Mouse (Mus musculus) midbrain, embryonic 12.5 days (tissue): ENCODE data around the gene Gm11042. TPM values are rescaled to one million over a fixed set of nuclear protein-coding genes. Genes with fewer than 3 reads are reported as not detected.

Source experiments
- ATAC-seq: fragments of 200-750 bp; cut with Nextera tagmentation; 2 replicates; pipeline ENCODE4 v1.8.0; 2017; ENCODE audit warnings: low read depth, moderate TSS enrichment, moderate library complexity; ENCODE audit not compliant: low FRiP score
- H3K27ac ChIP-seq: fragments of 300-500 bp; sonication (generic); replicated peaks from 2 replicates; pipeline ENCODE4 v1.5.1; 2016; ENCODE audit warnings: mild to moderate bottlenecking
- H3K27me3 ChIP-seq: fragments of 300-500 bp; sonication (generic); 2 replicates; pipeline ENCODE4 v1.6.1; 2016; ENCODE audit warnings: mild to moderate bottlenecking
- H3K36me3 ChIP-seq: fragments of 300-500 bp; sonication (generic); 2 replicates; pipeline ENCODE4 v1.6.1; 2016
- H3K4me1 ChIP-seq: fragments of 300-500 bp; sonication (generic); 2 replicates; pipeline ENCODE4 v1.6.1; 2016
- H3K4me2 ChIP-seq: fragments of 300-500 bp; sonication (generic); replicated peaks from 2 replicates; pipeline ENCODE4 v1.6.1; 2016; ENCODE audit warnings: mild to moderate bottlenecking, moderate library complexity
- H3K4me3 ChIP-seq: fragments of 300-500 bp; sonication (generic); 2 replicates; pipeline ENCODE4 v1.5.1; 2016; ENCODE audit warnings: mild to moderate bottlenecking
- H3K9ac ChIP-seq: fragments of 300-500 bp; sonication (generic); replicated peaks from 2 replicates; pipeline ENCODE4 v1.6.1; 2016; ENCODE audit warnings: mild to moderate bottlenecking, moderate library complexity
- H3K9me3 ChIP-seq: fragments of 300-500 bp; sonication (generic); 2 replicates; pipeline ENCODE4 v1.6.1; 2016; ENCODE audit warnings: mild to moderate bottlenecking
- WGBS: fragments of 180-500 bp; shearing (Covaris S2); methylation state at CpG from one replicate; pipeline ENCODE4 v1.1.7; 2016; 5-methylcytosine and 5-hydroxymethylcytosine counted together
- polyA plus RNA-seq: library from polyadenylated mRNA; unstranded; fragments of >200 nt; fragmentation: Nextera tagmentation; extraction: Ambion mirVana; gene quantifications from 2 replicates; pipeline ENCODE4 v1.2.1, GENCODE M21; 2016

The Gm11042 gene
- polyA plus RNA-seq, 1 experiment from 2014 or later: not detected

- no peak for ATAC-seq
- WGBS: 84% methylated on average over 1 of the region's 1 CpGs
Measured at GRCm38 (mm10) chr12:74282846-74283245, 33.3 kb downstream of the Gm11042 start.

DNA sequence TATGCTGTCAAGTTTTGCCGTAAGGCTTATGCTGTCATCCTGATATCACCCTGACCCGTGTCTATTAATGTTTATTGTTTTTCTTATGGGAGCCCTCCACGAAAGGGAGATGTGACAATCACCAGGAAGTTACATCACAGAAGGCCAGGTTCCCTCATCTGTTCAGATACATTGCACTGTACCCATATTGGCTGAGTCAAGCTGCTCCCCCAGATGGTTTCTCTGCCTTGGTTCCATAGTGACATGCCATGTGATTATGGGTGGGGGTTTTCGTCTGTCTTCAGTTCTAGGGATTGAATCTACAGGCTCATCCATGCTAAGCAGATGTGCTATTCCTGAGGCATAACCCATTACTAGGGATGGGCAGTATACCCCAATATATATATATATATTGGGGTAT, 34.8 kb downstream of the Gm11042 start:
- H3K9ac ChIP-seq: no peak overlapping the region
- H3K4me3 ChIP-seq: no peak overlapping the region
- peaks cover 27% of the 10 kb centered on the region for H3K27me3 ChIP-seq
- peaks cover 9% of the 10 kb centered on the region for H3K4me1 ChIP-seq
- no peak for ATAC-seq
- WGBS: 83% methylated on average over 4 of the region's 4 CpGs
- H3K36me3 ChIP-seq: no peaks in the 10 kb centered on the region
- H3K4me2 ChIP-seq: no peak overlapping the region
- H3K27ac ChIP-seq: no peak overlapping the region
- no peaks in the 10 kb centered on the region for H3K9me3 ChIP-seq

More at GRCm38 (mm10) chr12:74282846-74283245, 33.3 kb downstream of the Gm11042 start:
- Histone ChIP-seq H3K4me1 (peaks cover 9% of the 10 kb centered on the region), H3K9ac (no peak overlapping the region), H3K9me3 (no peaks in the 10 kb centered on the region), H3K4me2 (no peak overlapping the region), H3K27ac (no peak overlapping the region), H3K27me3 (peaks cover 31% of the 10 kb centered on the region), H3K36me3 (no peaks in the 10 kb centered on the region), H3K4me3 (no peak overlapping the region)

DNA sequence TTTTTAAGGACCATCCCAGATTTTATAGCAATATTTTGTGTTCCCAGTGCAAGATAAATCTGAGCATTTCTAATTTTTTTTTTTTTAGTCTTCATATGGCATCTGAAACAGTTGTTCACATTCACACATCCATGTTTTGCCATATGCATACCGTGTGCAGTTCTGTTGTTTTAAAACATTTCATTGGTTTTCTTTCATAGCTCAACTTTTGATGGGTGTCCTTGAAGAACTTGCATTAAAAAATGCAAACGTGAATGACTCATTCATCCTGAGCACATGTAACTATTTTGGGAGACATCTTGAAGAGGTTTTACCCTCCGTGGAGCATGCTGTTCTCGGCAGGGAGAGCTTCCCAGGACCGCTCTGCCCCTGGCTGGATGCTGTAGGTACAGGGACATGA, 38.9 kb downstream of the Gm11042 start:
- no peaks in the 10 kb centered on the region for H3K9me3 ChIP-seq
- H3K4me1 ChIP-seq: no peaks in the 10 kb centered on the region
- no peaks in the 10 kb centered on the region for H3K36me3 ChIP-seq
- 89% methylated on average over 5 of the region's 5 CpGs for WGBS
- no peak overlapping the region for H3K4me2 ChIP-seq
- ATAC-seq: no peak
- no peak overlapping the region for H3K27ac ChIP-seq
- no peak overlapping the region for H3K4me3 ChIP-seq
- H3K9ac ChIP-seq: no peak overlapping the region
- H3K27me3 ChIP-seq: peaks cover 4% of the 10 kb centered on the region; the same call in 1 of the 2 replicates

GRCm38 (mm10) chr12:74272545-74272944, 43.6 kb downstream of the Gm11042 start:
- no peak for ATAC-seq
- Histone ChIP-seq H3K4me2 (no peak overlapping the region), H3K4me3 (no peak overlapping the region), H3K27ac (no peak overlapping the region), H3K27me3 (no peaks in the 10 kb centered on the region), H3K4me1 (no peaks in the 10 kb centered on the region), H3K9ac (no peak overlapping the region), H3K9me3 (no peaks in the 10 kb centered on the region), H3K36me3 (no peaks in the 10 kb centered on the region)
- 93% methylated on average over 17 of the region's 17 CpGs for WGBS

GRCm38 (mm10) chr12:74268644-74269285, 47.4 kb downstream of the Gm11042 start:
- peak; percentile 49; the same call in 1 of the 2 replicates for ATAC-seq
- Histone ChIP-seq H3K27me3 (no peaks in the 10 kb centered on the region), H3K36me3 (no peaks in the 10 kb centered on the region), H3K4me2 (no peak overlapping the region), H3K9ac (no peak overlapping the region), H3K27ac (0 out of 2 replicates have a peak overlapping the region, but pooled peaks have one; percentile 6), H3K4me3 (no peak overlapping the region), H3K9me3 (no peaks in the 10 kb centered on the region), H3K4me1 (peaks cover 4% of the 10 kb centered on the region; the same call in 1 of the 2 replicates)
- 64% methylated on average over 15 of the region's 15 CpGs for WGBS

DNA sequence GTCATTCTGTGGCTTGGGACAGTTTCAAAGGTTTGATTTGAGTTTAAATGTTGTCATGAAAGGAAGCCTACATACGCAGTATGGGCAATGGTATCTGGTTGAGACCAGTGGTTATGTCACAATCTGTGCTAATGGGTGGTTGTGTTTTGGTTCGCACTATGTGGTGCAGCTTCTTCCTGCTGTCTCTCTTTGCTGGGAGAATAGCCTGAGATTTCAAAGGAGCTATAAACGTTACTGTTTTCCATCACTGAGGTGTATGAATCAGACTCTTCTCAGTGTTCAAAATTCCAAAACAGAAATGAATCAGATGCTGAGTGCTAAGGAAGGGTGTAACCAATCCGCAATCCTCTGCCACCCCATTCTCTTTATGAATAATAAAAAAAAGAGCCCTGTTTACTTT, 49.1 kb downstream of the Gm11042 start:
- H3K4me3 ChIP-seq: no peak overlapping the region
- no peak for ATAC-seq
- H3K27me3 ChIP-seq: no peaks in the 10 kb centered on the region
- 92% methylated on average over 4 of the region's 4 CpGs for WGBS
- H3K4me1 ChIP-seq: peaks cover 4% of the 10 kb centered on the region; the same call in 1 of the 2 replicates
- H3K4me2 ChIP-seq: no peak overlapping the region
- H3K27ac ChIP-seq: no peak overlapping the region
- no peaks in the 10 kb centered on the region for H3K36me3 ChIP-seq
- no peak overlapping the region for H3K9ac ChIP-seq
- H3K9me3 ChIP-seq: no peaks in the 10 kb centered on the region
